Mouse (Mus musculus) yolk sac, embryonic 10.5 days (tissue): Measurements from ENCODE around the gene Mpp5.

Experiments
- DNase-seq: peaks from one replicate; pipeline ENCODE4 v3.0.0-alpha.2; 2017; ENCODE audit warnings: low spot score

Mpp5 gene

DNA sequence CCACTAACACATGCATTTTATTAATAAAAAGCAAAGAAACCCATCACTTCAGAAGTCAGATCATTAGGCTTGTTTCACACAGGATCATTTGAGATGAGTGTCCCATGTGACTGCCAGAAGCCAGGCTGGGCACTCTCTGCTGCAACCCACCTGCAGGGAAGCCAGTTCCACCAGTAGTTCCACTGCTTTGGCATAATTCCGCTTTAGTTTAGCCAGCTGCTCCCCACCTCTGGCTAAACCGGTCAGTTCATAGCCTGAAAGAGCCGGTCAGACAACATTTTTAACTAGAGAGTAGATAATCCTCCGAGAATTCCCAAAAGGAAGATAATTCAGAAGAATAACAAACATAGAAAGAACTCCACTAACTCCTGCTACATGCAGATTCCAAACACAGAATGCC, 99.5 kb downstream of the Mpp5 start:
- no peak for DNase-seq

DNA sequence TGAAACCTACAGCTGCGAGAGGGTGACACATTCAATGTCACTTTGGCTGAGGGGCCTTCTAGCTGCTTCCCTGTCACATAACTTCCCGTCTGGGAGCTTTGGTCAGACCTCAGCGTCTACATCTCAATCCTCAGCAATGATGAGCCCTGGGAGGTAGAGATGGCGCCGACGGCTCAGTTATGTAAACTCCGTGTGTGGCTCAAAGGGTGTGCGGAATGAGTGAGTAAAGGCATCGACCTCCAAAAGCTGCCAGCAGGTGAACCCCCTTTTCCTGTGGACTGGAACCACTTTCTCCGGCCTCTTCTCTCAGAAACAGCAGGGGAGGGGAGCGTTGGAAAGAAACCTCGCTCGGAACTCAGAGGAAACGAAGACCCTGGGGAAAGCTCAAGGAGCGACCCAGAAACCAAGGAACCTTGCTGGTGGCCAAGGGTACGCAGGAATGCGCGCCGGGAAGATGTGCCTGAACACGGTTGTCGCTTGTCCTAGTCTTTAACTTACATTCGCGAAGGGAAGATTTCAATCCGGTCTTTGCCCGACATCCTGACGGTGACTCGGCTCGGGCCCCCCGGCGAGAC, 112.3 kb downstream of the Mpp5 start:
- no peak for DNase-seq

DNA sequence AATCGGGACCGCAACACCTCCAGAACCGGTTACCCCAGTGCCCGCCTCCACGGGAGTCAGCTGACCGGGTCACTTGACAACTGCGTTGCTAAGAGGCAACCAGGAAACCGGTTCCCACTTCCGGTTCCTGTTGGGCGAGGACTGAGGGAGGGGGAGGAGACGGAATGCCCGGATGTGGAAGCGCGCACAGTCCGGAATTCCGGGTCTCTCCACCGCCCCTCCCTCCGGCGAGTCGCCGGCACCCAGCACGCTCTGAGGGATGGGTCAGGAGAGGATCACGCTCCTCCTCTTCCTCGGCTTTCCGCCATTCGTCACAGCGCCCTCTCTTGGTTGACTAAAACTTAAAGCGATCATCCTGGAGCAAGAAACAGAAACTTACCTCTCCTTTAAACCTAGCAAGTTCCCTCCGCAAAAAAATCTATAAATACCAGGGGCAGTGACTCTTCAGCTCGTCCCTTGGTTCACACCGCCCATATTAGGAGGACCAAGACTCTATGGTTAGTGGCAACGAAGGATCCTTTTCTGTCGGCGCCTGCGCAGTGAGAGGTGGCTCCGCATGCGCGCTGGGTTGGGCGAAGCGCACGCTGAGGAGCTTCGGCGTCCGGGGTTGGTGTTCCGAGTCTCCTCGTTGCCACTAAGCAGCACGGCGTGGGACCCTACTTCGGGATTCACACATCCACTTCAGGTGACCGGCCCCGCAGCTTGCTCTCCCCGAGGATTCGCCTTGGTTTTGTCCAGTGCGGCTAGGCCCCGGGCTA, 113.0 kb downstream of the Mpp5 start, which contains the start of the genes Atp6v1d and Eif2s1:
Gene Atp6v1d, minus strand, starts transcription at position 143 of the 758 bp plus-strand sequence.
Gene Eif2s1, plus strand, starts transcription at position 324 of the 758 bp plus-strand sequence.
- DNase-seq: peak; percentile 99

DNA sequence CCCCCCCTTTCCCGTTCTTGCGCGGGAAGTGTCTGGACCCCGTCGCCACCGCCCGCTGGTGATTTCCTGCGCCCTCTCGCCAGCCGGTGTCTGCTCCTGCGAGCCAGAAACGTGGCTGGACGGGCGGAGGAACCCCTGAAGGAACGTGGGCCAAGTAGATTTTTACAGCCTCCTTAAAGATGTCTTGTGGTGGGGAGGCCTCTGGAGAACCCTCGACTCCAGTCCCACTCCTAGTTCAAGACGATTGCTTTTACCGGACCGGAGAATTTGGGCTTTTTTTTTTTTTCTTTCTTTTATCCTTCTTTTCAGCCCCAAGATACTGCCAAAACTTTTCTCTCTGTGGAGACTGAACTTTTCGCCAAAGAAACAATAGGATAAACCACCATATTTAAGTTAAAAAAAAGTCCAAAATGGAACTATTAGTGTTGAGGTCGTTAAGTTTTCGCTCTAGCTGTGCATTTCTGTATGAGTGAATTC, 113.6 kb downstream of the Mpp5 start:
- no peak for DNase-seq

DNA sequence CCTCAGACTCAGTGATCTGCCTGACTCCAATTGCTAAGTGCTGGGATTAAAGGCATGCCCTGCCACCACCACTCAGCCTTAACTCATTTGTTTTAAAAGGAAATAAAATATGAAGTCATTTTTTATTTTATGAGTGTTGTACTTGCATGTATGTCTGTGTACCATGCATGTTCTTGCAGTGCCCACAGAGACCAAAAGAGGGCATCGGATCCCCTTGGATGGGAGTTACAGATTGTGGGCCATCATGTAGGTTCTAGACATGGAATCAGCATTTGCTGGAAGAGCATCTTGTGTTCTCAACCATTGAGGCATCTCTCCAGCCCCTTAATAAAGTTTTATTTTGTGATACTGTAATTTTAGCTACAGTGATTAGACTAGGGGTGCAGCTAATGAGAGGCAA, 116.7 kb downstream of the Mpp5 start:
- DNase-seq: no peak

DNA sequence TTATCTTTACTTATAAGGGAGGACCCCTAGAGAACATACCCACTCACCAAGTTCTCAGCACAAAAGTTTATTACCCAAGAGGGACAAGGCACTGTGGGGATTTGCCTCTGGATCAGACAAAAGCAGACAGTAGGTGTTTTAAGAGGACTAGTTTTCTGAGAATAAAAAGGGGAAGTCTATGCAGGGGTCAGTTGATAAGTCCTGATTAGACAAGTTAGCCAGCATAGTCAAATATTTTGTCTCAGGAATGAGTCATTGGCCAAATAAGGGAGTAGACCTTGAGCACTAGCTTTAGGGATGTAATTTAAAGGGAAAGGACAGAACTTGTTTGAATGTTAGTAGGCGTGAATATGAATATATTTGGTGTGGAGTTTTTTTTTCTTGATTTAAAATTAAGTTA, 119.4 kb downstream of the Mpp5 start:
- no peak for DNase-seq

DNA sequence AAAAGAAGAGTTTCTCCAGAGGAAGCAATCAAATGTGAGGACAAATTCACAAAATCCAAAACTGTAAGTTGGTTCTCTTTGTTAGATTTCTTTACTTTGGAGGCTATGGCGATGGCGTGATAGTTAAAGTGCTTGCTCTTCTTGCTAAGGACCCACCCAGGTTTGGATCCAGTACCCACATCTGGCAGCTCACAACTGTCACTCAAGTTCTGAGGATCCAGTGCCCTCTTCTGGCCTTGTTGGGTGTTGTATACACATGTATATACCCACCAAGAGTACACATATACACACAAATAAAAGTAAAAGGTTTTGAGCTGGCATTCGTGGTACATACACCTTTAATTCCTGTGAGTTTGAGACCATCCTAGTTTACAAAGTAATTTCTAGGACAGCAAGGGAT, 125.9 kb downstream of the Mpp5 start:
- no peak for DNase-seq

DNA sequence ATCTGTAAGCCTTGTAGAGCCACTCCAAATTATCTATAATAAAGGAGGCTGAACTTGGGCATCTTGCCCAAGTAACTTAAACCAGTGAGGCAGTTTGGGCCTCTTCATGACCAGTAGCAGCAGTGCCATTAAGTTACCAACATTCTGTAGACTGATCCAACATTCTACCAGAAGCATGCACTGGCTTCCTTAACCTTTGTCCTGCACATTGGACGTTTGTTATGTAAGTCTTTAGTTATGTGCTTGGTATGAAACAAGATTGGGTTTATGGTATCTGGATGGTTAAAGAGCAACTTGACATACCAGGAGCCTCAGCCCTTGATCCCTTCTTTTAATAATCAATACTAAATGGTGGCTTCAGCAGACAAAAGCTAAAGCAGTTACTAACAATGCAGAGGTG, 141.4 kb downstream of the Mpp5 start:
- DNase-seq: no peak
